Mouse (Mus musculus) neural tube, postnatal 0 days (tissue): ENCODE data around the gene Olfr918. TPM values are rescaled to one million over a fixed set of nuclear protein-coding genes. Genes with fewer than 3 reads are reported as not detected.

Source experiments
- polyA plus RNA-seq: library from polyadenylated mRNA; unstranded; fragments of >200 nt; fragmentation: Nextera tagmentation; extraction: Ambion mirVana; gene quantifications from 2 replicates; pipeline ENCODE4 v1.2.1, GENCODE M21; 2015

Gene Olfr918
- not detected in 2 replicates for polyA plus RNA-seq

DNA sequence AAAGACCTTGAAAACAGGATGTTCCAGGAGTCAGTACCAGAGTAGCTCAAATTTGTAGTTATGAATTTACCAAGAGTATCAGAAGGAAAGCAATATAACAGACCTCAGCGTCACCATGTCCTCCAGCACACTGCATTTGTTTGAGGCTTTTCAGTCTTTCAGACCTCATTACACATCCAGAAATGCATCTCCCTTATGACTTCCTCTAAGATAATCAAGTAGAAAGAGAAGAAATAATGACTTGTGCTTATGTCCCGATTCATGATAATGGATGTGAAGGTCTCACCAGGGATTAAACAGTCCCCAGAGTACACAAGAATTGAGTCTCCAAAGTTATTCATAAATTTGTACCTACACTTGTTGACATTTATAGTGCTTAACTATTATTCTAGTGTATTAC, at the start of gene Olfr918:
Gene Olfr918 (minus strand): TSS at position 101 of the 400 bp plus-strand sequence.

DNA sequence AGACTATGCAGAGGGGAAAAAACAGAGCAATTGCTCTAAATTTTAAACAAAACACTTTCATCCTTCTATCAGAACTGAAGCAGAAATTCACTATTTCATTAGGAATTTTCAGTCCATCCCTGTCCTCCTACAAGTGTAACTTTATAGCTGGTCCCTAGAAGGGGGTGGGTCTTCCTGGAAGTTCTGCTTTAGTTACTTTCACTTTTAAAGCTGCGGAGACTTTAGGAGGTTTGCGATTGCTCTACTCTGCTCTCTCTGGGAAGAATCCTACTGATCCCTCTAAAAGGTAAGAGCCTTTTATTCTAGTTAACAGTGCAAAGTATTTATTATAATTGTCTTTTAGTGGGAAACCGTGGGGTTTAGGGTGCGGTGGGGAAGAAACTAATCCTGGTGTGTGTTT, 43.7 kb upstream of the Olfr918 start, which contains the start of gene Vwa5a:
Gene Vwa5a (plus strand): TSS at position 167 of the 400 bp plus-strand sequence.

DNA sequence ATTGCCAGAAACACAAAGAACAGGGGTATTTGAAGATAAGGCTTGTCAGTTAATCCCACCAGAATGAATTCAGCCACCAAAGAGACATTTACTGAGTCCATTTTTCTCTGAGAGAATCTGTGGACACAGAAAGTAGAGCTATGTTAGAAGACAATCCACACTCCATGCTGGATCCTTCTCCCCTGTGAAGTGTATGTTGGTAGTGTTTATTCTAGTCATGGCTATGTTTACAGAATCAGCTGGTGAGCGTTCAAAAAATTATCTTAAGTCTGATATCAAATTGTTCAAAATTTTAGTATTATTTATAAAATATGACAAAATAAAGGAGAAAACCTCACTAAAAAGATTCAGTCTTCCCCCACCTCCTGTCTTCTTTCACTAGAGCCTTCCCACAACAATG, 8.7 kb downstream of the Olfr918 start, which contains the start of gene Olfr917:
Gene Olfr917 (minus strand): TSS at position 101 of the 400 bp plus-strand sequence.

DNA sequence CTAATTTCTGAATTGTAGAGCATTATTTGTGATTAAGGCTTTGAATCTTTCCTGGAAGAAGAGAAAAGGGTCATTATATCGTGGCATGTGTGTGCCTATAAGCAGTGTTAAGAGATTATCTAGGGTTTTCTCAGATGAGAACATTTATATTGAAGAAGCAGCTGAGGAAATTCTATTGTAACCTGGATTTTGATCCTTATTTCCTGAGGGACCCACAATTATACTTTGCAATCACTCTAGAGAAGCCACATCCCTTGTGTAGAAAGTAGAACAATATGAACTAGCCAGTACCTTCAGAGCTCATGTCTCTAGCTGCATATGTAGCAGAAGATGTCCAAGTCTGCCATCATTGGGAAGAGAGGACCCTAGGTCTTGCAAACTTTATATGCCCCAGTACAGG, 14.6 kb downstream of the Olfr918 start, which contains the start of gene Olfr916:
Gene Olfr916 (minus strand): TSS at position 101 of the 400 bp plus-strand sequence.

Other genes with a start within 250 kb of the Olfr918 start
- gene Olfr901, start 245.1 kb downstream of the Olfr918 start, polyA plus RNA-seq: not detected in 2 replicates
- gene Olfr902, start 226.9 kb downstream of the Olfr918 start, polyA plus RNA-seq: not detected in 2 replicates
- gene Olfr904, start 211.5 kb downstream of the Olfr918 start, polyA plus RNA-seq: not detected in 2 replicates
- gene Olfr905, start 203.5 kb downstream of the Olfr918 start, polyA plus RNA-seq: not detected in 2 replicates
- not detected in 2 replicates for gene Olfr906, start 187.5 kb downstream of the Olfr918 start, polyA plus RNA-seq
- not detected in 2 replicates for gene Olfr907, start 178.8 kb downstream of the Olfr918 start, polyA plus RNA-seq
- not detected in 2 replicates for gene Olfr911-ps1, start 153.0 kb downstream of the Olfr918 start, polyA plus RNA-seq
- gene Olfr910, start 136.8 kb downstream of the Olfr918 start, polyA plus RNA-seq: not detected in 2 replicates
- gene Olfr912, start 94.4 kb downstream of the Olfr918 start, polyA plus RNA-seq: not detected in 2 replicates
- gene Olfr913, start 81.8 kb downstream of the Olfr918 start, polyA plus RNA-seq: not detected in 2 replicates
- gene Olfr914, start 69.5 kb downstream of the Olfr918 start, polyA plus RNA-seq: not detected in 2 replicates
- gene Olfr916, start 14.7 kb downstream of the Olfr918 start, polyA plus RNA-seq: not detected in 2 replicates
- not detected in 2 replicates for gene Olfr917, start 8.8 kb downstream of the Olfr918 start, polyA plus RNA-seq
- gene Olfr919, start 29.1 kb upstream of the Olfr918 start, polyA plus RNA-seq: not detected in 2 replicates
- gene Vwa5a, start 43.7 kb upstream of the Olfr918 start, polyA plus RNA-seq: 11.2 and 13.3 TPM in 2 replicates
- 0.05 TPM in 1 of 2 replicates, not detected in the other for gene Olfr920, start 77.7 kb upstream of the Olfr918 start, polyA plus RNA-seq
- not detected in 2 replicates for gene Olfr921, start 98.5 kb upstream of the Olfr918 start, polyA plus RNA-seq
- not detected in 2 replicates for gene Olfr922, start 140.0 kb upstream of the Olfr918 start, polyA plus RNA-seq
- not detected in 2 replicates for gene Olfr923, start 151.9 kb upstream of the Olfr918 start, polyA plus RNA-seq
- not detected in 2 replicates for gene Olfr924, start 169.8 kb upstream of the Olfr918 start, polyA plus RNA-seq
- gene Olfr26, start 180.5 kb upstream of the Olfr918 start, polyA plus RNA-seq: not detected in 2 replicates
- not detected in 2 replicates for gene Olfr926, start 202.5 kb upstream of the Olfr918 start, polyA plus RNA-seq